Mouse (Mus musculus): ENCODE results near the gene Sec61b.

The Sec61b gene

DNA sequence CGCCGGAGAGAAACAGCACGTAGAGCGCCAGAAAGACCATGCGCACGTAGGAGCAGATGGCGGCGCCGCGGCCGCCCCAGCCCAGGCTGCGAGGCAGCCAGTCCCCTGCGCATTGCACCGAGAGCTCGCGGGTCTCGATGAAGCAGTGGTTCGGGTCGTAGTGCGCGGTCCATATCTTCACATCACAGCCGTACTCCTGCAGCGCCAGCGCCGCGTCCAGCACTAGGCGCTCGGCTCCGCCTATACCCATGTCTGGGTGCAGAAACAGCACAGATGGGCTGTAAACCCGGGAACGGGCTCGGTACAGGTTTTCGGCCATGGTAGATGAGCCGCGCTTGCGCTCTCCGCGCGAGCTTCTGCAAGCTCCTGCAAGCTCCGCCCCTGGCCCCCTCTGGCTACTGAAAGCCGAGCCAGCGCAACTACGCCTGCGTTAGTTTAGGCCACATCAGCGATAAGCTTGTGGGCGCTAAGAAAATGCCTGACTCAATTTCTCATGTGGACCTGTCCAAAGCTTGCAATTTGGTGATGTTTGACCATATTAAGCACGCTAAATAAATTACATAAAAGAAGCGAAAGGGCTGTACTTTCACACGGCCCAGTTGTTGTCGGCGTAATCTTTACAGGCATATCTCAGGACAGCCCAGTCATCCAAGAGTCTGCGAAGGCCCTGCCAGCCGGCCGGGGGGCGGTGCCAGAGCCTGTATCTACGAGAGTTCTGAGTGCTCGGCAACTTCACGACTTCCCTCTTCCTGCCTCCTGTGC, at the start of gene Sec61b, which contains the start of gene Alg2:
Sec61b (plus strand) TSS at position 691 of the 762 bp plus-strand sequence.
Alg2 (minus strand) TSS at position 366 of the 762 bp plus-strand sequence.
- under 1% methylated on average over 58 of the region's 58 CpGs for WGBS

DNA sequence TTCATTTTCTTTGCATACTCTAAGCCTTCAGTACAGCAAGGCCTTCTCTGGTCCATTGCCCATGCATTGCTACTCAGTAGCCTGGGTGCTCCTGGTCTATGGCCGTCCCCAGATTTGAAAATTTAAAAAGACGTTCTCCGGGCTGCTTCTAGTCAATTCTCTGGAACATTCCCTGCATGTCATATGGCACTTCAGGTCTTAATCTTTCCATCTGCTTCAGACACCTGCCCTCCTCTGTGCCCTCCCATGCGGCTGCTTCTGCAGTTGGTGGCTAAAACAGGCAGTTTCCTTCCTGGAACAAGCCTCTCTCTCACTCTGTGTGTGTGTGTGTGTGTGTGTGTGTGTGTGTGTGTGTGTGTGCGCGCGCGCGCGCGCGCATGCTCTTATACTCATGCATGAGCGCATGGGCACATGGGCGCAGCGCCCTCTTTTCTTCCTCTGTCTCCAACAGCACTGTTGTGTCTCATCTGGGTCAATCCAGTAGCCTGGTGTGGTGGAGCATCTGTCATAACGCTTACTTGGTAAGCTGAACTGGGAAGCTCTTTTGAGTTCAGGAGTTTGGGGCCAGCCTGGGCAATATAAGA, 49.1 kb upstream of the Sec61b start:
- 91% methylated on average over 16 of the region's 16 CpGs for WGBS

DNA sequence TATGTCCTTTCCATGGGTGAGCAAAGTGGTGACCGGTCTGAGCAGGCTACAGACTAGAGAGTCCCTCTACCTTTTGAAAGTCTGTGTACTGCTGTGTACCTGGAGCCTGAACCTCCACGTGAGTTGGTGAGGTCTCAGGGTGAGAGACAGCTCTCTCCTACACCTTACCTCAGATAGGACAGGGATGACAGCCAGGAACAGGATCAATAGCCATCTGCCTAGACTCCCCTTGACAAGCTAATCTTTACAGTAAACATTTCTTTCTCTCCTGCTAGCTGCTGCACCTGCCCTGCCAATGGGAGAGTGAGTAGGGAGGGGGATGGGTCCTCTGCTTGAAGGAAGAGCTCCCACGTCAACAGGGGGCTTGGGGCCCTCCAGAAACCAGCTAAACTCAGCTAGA, 46.9 kb upstream of the Sec61b start:
- 77% methylated on average over 3 of the region's 3 CpGs for WGBS

DNA sequence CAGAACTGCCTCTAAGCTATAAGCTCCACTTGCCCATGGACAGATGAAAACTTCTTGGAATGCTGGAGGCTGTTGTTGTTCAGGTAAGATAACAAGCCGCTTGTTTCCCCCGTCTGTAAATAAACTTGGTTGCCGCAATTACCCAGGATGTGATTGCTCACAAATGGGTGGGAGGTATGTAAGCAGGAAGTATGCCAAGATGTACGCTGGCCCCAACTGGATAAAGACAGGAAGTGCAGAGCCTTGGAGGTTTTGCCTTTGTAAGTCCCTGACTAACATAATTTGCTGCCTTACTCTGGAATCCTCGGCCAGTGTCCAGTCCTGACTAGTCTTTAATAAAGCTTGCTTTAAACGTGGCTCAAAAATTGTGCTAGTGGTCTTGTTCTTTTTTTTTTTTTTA, 43.9 kb upstream of the Sec61b start:
- 59% methylated on average over 6 of the region's 6 CpGs for WGBS

DNA sequence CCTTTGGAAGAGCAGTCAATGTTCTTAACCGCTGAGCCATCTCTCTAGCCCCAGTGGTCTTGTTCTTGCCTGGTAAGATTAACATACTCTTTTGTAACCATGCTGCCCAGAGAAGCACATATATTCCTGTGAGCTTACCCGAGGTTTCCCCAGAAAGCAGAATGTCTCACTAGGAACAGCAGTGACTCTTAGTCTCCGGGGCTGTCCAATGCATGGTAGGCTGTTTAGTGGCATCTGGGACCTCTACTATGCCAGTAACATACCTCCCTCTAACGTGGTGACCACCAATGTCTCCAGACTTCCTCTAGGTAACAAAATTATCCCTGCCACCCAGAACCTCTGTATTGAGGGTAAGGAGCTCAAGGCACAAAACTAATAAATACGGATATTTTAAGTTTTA, 43.4 kb upstream of the Sec61b start:
- 89% methylated on average over 5 of the region's 5 CpGs for WGBS

GRCm38 (mm10) chr4:47432766-47433165, 41.7 kb upstream of the Sec61b start:
- 88% methylated on average over 7 of the region's 7 CpGs for WGBS

DNA sequence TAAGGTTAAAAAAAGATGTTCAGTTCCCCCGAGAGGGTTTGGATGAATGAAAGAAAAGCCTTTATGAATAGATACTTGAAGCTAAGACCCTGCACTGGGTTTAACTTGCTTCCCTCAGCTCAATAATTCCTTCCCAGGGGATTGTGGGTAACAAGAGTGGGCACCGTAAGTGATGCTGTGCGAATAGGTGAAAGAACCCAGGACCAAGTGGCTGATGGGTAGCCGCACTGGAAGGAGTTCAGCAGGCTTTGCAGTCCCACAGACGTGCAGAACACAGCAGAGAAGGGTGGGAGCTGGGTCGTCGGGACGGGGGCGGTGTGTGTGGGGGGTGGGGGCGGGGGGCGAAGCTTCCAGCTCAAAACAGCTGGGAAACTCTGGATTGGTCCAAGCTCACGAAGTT, 39.3 kb upstream of the Sec61b start:
- WGBS, result 72% methylated on average over 12 of the region's 12 CpGs

DNA sequence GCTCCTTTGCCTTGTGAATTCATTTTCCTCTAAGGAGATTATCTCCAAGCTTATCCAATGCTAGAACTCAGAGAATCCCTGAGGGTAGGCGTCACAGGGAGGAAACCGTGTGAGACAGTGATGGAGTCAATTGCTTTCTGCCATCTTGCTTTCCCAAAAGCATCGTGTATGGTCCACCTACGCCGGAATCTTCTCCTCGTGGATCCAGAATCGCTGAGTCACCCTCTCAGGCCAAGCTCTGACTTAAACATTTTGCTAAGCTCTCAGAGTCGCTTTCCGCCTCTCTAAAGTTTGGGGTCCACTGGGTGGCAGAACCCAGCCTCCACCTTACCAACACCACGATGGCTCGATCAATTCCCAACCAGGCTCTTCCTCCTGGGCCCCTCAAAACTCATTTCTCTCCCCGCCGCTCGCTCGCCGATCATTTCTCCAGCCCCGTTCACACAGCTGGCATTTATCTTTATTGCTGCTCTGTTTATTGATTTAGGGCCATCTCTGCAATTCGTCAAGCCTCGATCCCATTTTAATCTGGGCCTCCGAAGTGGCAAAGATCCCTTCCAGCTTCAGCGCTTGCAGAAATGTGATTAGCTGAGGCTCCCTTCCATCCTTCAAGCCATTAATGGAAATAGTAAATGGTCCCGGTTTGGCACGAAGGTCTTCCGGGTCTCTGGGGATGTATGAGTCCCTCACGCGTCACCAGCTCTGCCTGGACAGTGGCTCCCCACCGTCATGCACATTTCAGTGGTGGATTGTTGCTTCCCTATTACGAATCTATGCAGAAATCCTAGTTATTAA, 38.7 kb upstream of the Sec61b start:
- 86% methylated on average over 28 of the region's 28 CpGs for WGBS

GRCm38 (mm10) chr4:47437365-47438340, 36.8 kb upstream of the Sec61b start:
- under 1% methylated on average over 33 of the region's 33 CpGs for WGBS

- 93% methylated on average over 6 of the region's 6 CpGs for WGBS
Measured at GRCm38 (mm10) chr4:47438956-47439355, 35.5 kb upstream of the Sec61b start.

- WGBS, result 64% methylated on average over 11 of the region's 11 CpGs
Measured at GRCm38 (mm10) chr4:47440951-47441350, 33.5 kb upstream of the Sec61b start.

DNA sequence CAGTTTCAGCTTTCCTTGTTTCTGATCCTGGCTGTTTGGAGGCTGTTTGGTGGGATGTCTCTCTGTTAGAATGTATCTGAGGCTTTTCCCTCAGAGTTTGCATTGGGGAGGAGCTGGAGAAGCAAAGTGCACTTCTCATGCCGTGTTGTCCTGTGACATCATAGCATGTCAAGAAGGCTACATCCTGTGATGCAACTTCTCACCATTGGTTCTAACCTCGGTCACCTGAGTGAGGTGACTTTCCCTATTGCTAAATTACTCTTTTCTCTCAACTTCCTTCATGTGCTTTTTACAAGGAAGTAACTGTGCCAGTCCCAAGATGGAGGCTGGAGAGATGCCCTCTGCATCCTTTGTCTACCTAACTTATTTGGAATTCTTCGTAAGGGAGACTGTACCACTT, 25.9 kb upstream of the Sec61b start:
- 87% methylated on average over 3 of the region's 3 CpGs for WGBS

DNA sequence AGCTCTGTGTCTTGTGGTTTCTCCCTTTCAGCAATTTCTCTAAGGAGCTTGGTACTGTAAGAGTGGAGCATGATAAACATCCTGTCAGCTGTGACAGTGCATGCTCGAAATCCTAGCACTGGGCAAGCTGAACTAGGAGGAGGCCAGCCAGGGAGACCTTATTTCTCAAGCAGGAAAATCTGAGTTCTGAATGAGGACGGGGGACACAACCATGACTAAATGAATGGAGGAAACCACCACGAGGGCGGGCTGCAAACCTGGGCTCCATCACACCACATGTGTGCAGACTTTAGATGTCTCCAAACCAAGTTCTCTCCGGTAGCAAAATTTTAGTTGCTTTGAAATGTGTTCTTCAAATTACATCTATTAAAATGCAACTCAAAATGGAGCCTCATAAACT, 25.3 kb upstream of the Sec61b start:
- 59% methylated on average over 5 of the region's 5 CpGs for WGBS

DNA sequence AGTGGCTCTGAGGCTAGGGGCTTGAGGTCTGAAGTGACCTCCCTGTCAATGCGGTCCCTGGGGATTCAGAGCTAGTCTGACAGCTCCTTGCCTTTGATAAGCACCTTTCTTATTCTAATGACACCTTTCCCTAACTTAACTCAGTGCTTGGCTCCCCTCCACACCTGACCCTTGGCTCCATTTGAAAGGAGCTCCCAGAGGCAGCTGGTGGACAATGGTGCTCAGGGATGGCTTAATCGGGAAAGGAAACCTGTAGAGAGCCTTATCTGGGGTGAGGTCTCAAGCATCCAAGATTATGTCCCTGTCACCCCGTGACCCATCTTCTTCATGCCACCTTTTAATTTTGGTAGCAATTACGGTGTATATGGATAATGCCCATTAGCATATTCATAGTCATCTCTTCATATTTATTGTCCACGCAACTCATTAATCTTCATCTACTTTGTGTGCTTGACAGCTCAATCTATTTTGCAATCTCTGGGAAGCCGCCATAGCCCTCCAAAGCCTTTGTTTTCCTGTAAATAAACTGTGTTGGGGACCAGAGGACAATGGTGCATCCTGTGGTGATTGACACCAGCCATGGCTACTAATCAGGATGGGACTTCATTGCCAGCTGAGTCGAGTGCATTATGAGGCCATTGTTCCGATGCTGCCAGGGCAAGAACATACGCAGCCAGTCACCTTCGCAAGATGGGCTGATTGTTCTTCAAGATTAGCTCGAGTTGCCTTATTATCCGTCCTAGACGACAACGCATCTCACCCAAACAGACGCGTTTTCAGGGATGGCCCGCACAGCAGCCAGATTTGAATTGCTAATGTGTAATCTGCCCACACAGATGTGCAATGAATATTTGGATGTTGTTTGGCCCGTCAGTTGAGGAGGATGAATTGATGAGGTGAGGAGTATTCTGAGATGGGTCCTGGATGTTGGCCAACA, 24.6 kb upstream of the Sec61b start:
- WGBS, result 28% methylated on average over 18 of the region's 18 CpGs

DNA sequence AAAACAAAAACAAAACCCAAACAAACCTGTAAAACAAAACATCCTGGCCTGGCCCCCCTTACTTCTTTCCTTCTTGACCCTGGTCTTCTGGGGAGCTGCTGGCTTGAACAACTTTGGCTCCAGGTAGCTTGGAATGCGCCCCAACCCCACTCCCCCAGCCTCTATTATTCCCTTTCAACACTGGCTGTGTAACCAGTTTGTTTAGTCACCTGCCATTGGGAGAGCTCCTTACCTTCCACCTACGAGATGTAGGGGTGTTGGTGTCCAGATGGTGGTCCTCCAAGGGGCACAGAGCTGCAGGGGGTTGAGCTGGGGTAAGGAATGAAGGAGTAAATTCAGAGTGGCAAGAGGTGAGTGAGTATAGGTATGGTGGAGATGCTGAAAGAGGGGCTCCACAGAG, 7.3 kb upstream of the Sec61b start:
- WGBS, result 99% methylated on average over 2 of the region's 2 CpGs

GRCm38 (mm10) chr4:47473586-47473967, 881 bp upstream of the Sec61b start:
- 2% methylated on average over 12 of the region's 14 CpGs for WGBS

DNA sequence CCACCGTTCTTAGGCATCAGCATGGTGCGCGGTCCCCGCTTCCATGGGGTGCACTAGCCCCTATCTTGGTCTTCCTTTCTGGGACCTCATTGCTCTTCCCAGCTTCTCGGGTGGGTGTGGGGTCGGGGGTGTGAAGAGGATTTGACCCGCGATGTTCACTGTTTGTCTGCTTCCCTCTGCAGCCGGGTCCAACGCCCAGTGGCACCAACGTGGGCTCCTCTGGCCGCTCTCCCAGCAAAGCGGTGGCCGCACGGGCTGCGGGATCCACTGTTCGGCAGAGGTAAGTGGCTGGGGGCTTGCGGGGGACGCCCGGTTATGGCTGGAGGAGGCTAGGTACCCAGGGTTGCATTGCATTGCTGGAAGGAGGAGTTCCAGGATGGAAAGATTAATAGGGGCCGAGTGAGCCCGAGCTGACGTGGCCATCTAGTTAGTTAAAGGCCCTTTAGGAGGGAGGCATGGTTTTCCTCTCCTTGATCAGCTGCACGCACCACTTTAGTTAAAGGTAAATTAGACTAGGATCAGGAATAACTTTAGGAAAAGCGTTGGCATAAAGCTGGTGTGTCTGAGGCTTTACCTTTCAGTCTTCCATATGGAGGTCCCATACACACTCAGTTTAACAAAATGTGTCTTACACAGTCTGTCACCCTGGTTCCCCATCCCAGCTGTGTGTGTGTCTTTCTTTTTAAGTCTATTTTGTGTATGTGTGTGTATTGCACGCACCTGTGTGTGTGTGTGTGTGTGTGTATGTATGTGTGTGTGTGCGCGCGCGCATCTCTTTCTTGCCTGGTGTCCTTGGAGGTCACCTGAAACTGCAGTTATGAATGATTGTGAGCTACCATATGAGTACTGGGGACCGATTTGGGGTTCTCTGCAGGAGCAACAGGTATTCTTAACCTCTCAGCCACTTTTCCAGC, 529 bp downstream of the Sec61b start:
- WGBS, result 14% methylated on average over 31 of the region's 31 CpGs

- 92% methylated on average over 6 of the region's 6 CpGs for WGBS
Measured at GRCm38 (mm10) chr4:47477539-47477938, 3.1 kb downstream of the Sec61b start.

GRCm38 (mm10) chr4:47480095-47480494, 5.6 kb downstream of the Sec61b start:
- WGBS, result 89% methylated on average over 13 of the region's 13 CpGs
